Mouse (Mus musculus) hindbrain, embryonic 11.5 days (tissue): ENCODE data around the gene Hist2h3c2. TPM values are rescaled to one million over a fixed set of nuclear protein-coding genes. Genes with fewer than 3 reads are reported as not detected.
"Not testable (repeated sequence)": the region's sequence is repeated elsewhere in the genome, so short reads cannot be mapped to it uniquely, and the experiment has no call there.

Source experiments
- ATAC-seq: fragments of 200-750 bp; cut with Nextera tagmentation; 2 replicates; pipeline ENCODE4 v1.8.0; 2017; ENCODE audit warnings: mild to moderate bottlenecking, moderate TSS enrichment, moderate library complexity; ENCODE audit not compliant: low FRiP score
- DNase-seq: peaks from one replicate; pipeline ENCODE4 v3.0.0-alpha.2; 2015; ENCODE audit warnings: low spot score
- H3K27ac ChIP-seq: fragments of 300-500 bp; sonication (generic); 2 replicates; pipeline ENCODE4 v1.5.1; 2014; ENCODE audit warnings: mild to moderate bottlenecking, low read depth, low read length
- H3K27me3 ChIP-seq: fragments of 300-500 bp; sonication (generic); 2 replicates; pipeline ENCODE4 v1.6.1; 2014; ENCODE audit warnings: mild to moderate bottlenecking, low read length, moderate library complexity, mixed read lengths; ENCODE audit not compliant: control insufficient read depth, insufficient read depth
- H3K36me3 ChIP-seq: fragments of 300-500 bp; sonication (generic); 2 replicates; pipeline ENCODE4 v1.6.1; 2014; ENCODE audit warnings: mild to moderate bottlenecking, low read length, moderate library complexity, mixed read lengths; ENCODE audit not compliant: control insufficient read depth, insufficient read depth
- H3K4me1 ChIP-seq: fragments of 300-500 bp; sonication (generic); replicated peaks from 2 replicates; pipeline ENCODE4 v1.6.1; 2014; ENCODE audit warnings: low read length, mixed read lengths; ENCODE audit not compliant: control insufficient read depth, insufficient read depth
- H3K4me2 ChIP-seq: fragments of 300-500 bp; sonication (generic); replicated peaks from 2 replicates; pipeline ENCODE4 v1.6.1; 2014; ENCODE audit warnings: mild to moderate bottlenecking, low read depth, low read length
- H3K4me3 ChIP-seq: fragments of 300-500 bp; sonication (generic); 2 replicates; pipeline ENCODE4 v1.5.1; 2014; ENCODE audit warnings: low read depth, low read length
- H3K9ac ChIP-seq: fragments of 300-500 bp; sonication (generic); 2 replicates; pipeline ENCODE4 v1.6.1; 2014; ENCODE audit warnings: low read depth, low read length
- H3K9me3 ChIP-seq: fragments of 300-500 bp; sonication (generic); 2 replicates; pipeline ENCODE4 v1.6.1; 2016; ENCODE audit warnings: low read length; ENCODE audit not compliant: control insufficient read depth
- WGBS: fragments of 180-500 bp; shearing (Covaris S2); extraction: QIAGEN DNeasy Blood & Tissue Kit; methylation state at CpG from one replicate; pipeline ENCODE4 v1.1.7; 2014; 5-methylcytosine and 5-hydroxymethylcytosine counted together
- polyA plus RNA-seq: library from polyadenylated mRNA; unstranded; fragments of >200 nt; fragmentation: Nextera tagmentation; extraction: Ambion mirVana; gene quantifications from 2 replicates; pipeline ENCODE4 v1.2.1, GENCODE M21; 2014

Gene Hist2h3c2
- polyA plus RNA-seq, 1 experiment from 2014 or later, result 8.4 TPM

DNA sequence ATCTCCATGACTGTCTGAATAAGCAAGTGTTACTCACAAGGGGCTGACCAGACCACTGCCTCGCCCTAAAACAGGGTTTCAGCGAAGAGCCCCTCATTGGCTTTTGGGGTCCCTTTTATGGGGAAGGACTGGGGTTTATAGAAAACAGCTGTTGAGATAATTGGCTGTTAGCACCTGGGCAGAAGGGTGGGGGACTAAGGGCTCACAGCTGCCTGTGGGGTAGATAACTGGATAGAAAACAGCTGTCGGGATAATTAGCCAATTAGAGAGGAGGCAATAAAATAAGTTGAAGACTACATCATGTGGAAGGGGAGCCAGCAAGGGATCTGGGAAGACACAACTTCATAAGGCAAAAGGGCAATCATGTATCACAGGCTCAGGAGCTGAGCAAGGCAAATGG, 12.0 kb upstream of the Hist2h3c2 start:
- 90% methylated on average over 3 of the region's 3 CpGs for WGBS
- Histone ChIP-seq H3K36me3 (no peaks in the 10 kb centered on the region), H3K4me2 (no peak overlapping the region), H3K27ac (no peak overlapping the region), H3K9ac (no peak overlapping the region), H3K4me3 (no peak overlapping the region), H3K4me1 (peaks cover 2% of the 10 kb centered on the region; the same call in 1 of the 2 replicates), H3K27me3 (no peaks in the 10 kb centered on the region), H3K9me3 (no peaks in the 10 kb centered on the region)
- no peak for ATAC-seq
- DNase-seq, result no peak

DNA sequence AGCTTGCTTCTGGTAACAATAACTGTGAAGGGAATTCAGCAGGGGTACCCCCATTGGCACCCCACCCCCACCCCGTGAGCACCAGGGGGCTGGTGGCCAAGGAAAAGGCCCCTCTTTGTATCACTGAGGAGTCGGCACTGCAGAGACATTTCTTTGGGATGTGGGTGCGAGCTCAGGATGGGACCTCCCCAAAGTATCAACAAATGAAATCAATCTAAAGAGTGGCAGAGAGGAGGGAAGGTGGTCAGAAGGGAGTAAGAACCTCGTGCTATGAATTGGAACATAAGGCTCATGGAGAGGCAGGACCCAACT, 10.1 kb upstream of the Hist2h3c2 start:
- no peak overlapping the region for H3K27ac ChIP-seq

GRCm38 (mm10) chr3:96248141-96249033, 9.5 kb upstream of the Hist2h3c2 start:
- no peak overlapping the region for H3K9ac ChIP-seq
- DNase-seq (no peak), ATAC-seq (no peak)
- WGBS, result 55% methylated on average over 6 of the region's 6 CpGs
- no peaks in the 10 kb centered on the region for H3K9me3 ChIP-seq
- no peaks in the 10 kb centered on the region for H3K27me3 ChIP-seq
- peaks cover 4% of the 10 kb centered on the region; the same call in 1 of the 2 replicates for H3K4me1 ChIP-seq
- peak overlapping the region; percentile 34 for H3K4me3 ChIP-seq
- peak overlapping the region; percentile 54 for H3K4me2 ChIP-seq
- no peak overlapping the region for H3K27ac ChIP-seq
- H3K36me3 ChIP-seq, result no peaks in the 10 kb centered on the region

More for the DNA sequence above, 10.1 kb upstream of the Hist2h3c2 start:
- H3K27me3 ChIP-seq, result no peaks in the 10 kb centered on the region
- DNase-seq (no peak), ATAC-seq (no peak)
- H3K36me3 ChIP-seq, result no peaks in the 10 kb centered on the region
- no peak overlapping the region for H3K9ac ChIP-seq
- no peak overlapping the region for H3K4me3 ChIP-seq
- WGBS, result 60% methylated on average over 4 of the region's 4 CpGs
- H3K9me3 ChIP-seq, result no peaks in the 10 kb centered on the region
- peak overlapping the region; percentile 11 for H3K4me2 ChIP-seq
- H3K4me1 ChIP-seq, result peaks cover 4% of the 10 kb centered on the region; the same call in 1 of the 2 replicates

- H3K27ac ChIP-seq, result peak overlapping the region; percentile 10; the same call in 1 of the 2 replicates
- no peaks in the 10 kb centered on the region for H3K9me3 ChIP-seq
- H3K9ac ChIP-seq, result peak overlapping the region; percentile 55
- H3K36me3 ChIP-seq, result no peaks in the 10 kb centered on the region
- peaks cover 4% of the 10 kb centered on the region; the same call in 1 of the 2 replicates for H3K4me1 ChIP-seq
- peak overlapping the region; percentile 54 for H3K4me2 ChIP-seq
- DNase-seq, result peak; percentile 43
- no peak for ATAC-seq
- WGBS, result 3% methylated on average over 11 of the region's 11 CpGs
- H3K4me3 ChIP-seq, result peak overlapping the region; percentile 34
- no peaks in the 10 kb centered on the region for H3K27me3 ChIP-seq
These were observed 8.6 kb upstream of the Hist2h3c2 start for GRCm38 (mm10) chr3:96247356-96248140.

- H3K36me3 ChIP-seq, H3K9me3 ChIP-seq, H3K27me3 ChIP-seq, H3K4me1 ChIP-seq, DNase-seq: not testable (repeated sequence)
- WGBS, result no CpG with 5 or more reads among the region's 47 CpGs
- Histone ChIP-seq H3K9ac (peak within 1 kb of the TSS; percentile 55), H3K4me2 (peak within 1 kb of the TSS; percentile 54), H3K4me3 (peak within 1 kb of the TSS; percentile 34), H3K27ac (peak within 1 kb of the TSS; percentile 10; the same call in 1 of the 2 replicates)
- ATAC-seq, result peak; percentile 94
These were observed 7.5 kb upstream of the Hist2h3c2 start, which contains the start of gene Hist2h3c1 for GRCm38 (mm10) chr3:96246427-96246856. TSS of gene Hist2h3c1 (plus strand) at chr3:96246685.

- H3K4me1 ChIP-seq, H3K27me3 ChIP-seq, H3K9ac ChIP-seq, H3K36me3 ChIP-seq, ATAC-seq, DNase-seq, H3K9me3 ChIP-seq, H3K27ac ChIP-seq: not testable (repeated sequence)
- WGBS, result 0% methylated on average over 10 of the region's 21 CpGs
- Histone ChIP-seq H3K4me2 (peak overlapping the region; percentile 28; the same call in 1 of the 2 replicates), H3K4me3 (peak overlapping the region; percentile 19)
These were observed 7.1 kb upstream of the Hist2h3c2 start for GRCm38 (mm10) chr3:96246018-96246417.

- not testable (repeated sequence) for H3K4me1 ChIP-seq, H3K36me3 ChIP-seq, H3K27me3 ChIP-seq, H3K9me3 ChIP-seq
- H3K9ac ChIP-seq, result peak within 1 kb of the TSS; percentile 79
- DNase-seq (peak; percentile 75), ATAC-seq (peak; percentile 85)
- H3K4me3 ChIP-seq, result peak within 1 kb of the TSS; percentile 46
- 0% methylated on average over 20 of the region's 88 CpGs for whole genome bisulfite sequencing
- H3K4me2 ChIP-seq, result peak within 1 kb of the TSS; percentile 57
- H3K27ac ChIP-seq, result peak within 1 kb of the TSS; percentile 96
These were observed 6.3 kb upstream of the Hist2h3c2 start, which contains the start of gene Hist2h2aa1 for GRCm38 (mm10) chr3:96245003-96245886. TSS of gene Hist2h2aa1 (plus strand) at chr3:96245497.
